Mouse (Mus musculus): ENCODE measurements at regions not wholly inside any gene's neighbourhood (a gene's known extent, or its start where the extent isn't known, plus 50 kb on each side); places are given as distances from the start of the nearest gene placed in this dataset.

DNA sequence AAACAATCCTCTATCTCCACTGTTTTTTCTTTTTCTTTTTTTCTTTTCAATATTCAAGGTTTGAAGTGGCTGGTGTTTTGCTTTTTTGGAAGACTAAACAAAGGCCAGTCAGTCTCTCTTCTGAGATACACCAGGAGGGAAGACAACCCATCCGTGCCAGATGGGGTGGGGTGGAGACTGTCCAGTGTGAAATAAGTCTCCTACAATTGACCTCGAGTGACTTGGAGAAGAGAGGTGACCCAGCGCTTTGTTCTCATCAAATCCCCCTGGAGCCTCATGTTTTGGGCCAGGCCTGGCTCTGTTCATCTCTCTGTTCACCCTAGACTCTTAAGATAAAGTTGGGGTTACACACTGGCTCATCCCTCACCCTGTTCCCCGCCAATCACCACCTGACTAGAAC is 169.2 kb upstream of the Tbca start:
- no peak for DNase-seq (ENCODE audit: low read depth, low spot score)

GRCm38 (mm10) chr13:94630055-94630454 is 158.7 kb upstream of the Tbca start:
- DNase-seq (ENCODE audit: low read depth, low spot score), result peak; percentile 46

- DNase-seq (ENCODE audit: low read depth, low spot score), result no peak
Measured at GRCm38 (mm10) chr13:94630685-94631084, 158.0 kb upstream of the Tbca start.

- no peak for DNase-seq (ENCODE audit: low read depth, low spot score)
Measured at GRCm38 (mm10) chr13:94632730-94633129, 156.0 kb upstream of the Tbca start.

DNA sequence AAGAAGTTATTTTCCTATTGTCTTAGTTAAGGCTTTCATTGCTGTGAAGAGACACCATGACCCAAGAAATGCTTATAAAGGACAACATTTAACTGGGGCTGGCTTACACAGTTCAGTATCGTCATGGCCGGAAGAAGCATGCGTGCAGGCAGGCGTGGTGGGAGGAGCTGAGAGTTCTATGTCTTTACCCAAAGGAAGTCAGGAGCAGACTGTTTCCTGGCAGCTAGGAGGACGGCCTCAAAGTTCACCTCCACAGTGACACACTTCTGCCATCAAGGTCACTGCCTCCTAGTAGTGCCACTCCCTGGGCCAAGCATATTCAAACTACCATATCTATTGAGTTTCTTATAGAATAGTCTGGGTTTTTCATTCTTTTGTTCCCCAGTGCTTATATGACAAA is 148.4 kb upstream of the Tbca start:
- no peak for DNase-seq (ENCODE audit: low read depth, low spot score)

GRCm38 (mm10) chr13:94645241-94646206 is 143.2 kb upstream of the Tbca start:
- DNase-seq (ENCODE audit: low read depth, low spot score), result no peak

DNA sequence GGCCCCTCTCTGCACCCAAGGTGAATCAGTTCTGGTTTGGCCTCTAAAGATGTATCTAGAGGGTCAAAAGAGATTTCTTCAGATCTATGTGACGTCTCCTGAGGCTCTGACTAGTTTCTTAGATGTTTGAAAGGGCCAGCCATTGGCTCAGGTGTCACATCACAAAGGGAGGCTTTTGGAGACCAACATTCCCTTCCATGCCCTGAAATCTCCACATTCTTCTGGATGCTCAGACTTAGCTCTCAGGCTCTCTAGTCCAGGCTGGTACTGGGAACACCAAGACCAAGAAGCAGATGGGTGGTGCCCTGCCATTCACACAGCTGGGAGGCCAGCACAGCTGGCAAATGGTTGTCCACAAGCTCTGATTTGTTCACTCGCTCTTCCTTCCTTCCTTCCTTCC is 142.4 kb upstream of the Tbca start:
- no peak for DNase-seq (ENCODE audit: low read depth, low spot score)

- DNase-seq (ENCODE audit: low read depth, low spot score), result no peak
Measured at GRCm38 (mm10) chr13:94646781-94647555, 141.7 kb upstream of the Tbca start.

DNA sequence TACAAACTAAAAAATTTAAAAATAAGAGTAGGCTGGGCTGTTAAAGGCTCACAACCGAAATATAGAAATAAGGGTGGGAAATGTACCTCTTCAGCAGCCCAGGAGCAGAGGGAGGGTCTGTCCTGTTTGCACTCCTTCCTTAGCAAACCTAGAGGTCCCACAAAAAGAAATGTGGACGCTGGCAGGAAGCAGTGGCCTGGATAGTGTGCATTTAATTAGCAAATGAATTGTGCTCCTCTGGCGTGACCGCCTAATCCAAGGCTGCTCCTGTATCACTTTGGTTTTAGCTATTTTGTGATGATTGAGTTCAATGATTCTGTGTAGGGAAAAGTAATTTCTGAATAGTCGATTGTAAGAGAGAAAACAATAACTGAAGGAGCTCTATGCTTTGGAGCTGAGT is 141.1 kb upstream of the Tbca start:
- no peak for DNase-seq (ENCODE audit: low read depth, low spot score)

DNA sequence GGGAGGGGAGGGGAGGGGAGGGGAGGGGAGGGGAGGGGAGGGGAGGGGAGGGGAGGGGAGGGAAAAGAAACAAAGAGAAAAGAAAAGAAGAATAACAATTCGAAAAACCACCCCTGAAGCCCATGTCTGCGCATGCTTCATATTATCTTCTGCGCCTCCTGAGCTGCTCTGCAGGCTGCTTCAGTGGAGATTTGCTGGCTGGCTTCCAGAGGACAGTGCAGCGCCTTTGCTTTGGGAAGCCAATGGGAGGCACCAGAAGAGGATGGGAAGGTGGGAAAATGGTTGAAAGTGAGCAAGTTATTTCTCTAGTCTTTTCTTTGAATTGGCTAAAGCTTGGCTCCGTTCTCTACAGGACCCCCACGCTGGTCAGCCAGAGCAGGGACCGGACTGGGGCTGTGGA is 137.8 kb upstream of the Tbca start:
- DNase-seq (ENCODE audit: low read depth, low spot score), result no peak

DNA sequence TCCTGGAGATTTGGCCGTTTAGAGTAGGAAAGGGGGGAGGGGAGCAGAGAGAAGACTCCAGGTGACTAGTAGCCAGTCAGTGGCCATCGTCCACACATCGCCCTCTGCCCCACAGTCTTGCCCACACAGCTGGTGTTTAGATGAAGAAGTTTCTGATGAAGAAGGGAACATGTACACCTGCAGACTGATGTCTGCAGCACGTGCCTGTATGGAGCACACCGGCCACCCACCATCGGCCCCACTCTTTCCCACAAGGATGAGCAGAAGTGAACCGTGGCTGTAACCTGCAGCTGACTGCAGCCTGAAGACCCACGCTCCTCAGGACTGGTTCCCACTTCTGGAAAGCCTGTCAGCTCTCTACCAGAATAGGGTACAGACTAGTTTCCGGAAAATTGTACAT is 121.1 kb upstream of the Tbca start:
- no peak for DNase-seq (ENCODE audit: low read depth, low spot score)

GRCm38 (mm10) chr13:94668276-94668675 is 120.4 kb upstream of the Tbca start:
- DNase-seq (ENCODE audit: low read depth, low spot score), result no peak

DNA sequence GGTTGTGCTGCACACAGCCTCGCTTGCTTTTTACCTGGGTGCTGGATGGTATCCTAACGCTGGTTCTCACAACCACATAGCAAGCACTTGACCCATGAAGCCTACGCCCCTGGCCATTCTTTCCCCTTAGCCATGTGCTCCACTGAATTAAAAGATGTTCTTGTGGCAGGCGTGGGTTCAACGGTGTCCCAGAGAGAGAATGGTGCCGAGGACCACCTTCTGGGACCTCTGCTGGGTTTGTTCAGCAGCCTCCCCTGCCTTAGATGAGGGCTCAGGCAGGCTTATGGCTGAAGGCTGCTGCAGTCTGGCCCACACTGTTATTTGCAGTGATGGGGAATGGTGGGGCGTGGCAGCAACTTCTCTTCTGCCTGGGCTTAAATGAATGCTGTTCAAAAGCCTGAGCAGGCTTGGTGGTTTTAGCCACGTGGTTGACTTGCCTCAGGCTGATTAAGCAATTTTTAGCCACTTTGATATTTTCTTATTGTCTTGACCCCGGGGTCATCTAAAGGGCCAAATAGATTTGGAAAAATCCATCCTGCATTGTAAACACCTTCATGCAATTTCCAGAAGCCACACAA is 119.5 kb upstream of the Tbca start:
- DNase-seq (ENCODE audit: low read depth, low spot score), result no peak

DNA sequence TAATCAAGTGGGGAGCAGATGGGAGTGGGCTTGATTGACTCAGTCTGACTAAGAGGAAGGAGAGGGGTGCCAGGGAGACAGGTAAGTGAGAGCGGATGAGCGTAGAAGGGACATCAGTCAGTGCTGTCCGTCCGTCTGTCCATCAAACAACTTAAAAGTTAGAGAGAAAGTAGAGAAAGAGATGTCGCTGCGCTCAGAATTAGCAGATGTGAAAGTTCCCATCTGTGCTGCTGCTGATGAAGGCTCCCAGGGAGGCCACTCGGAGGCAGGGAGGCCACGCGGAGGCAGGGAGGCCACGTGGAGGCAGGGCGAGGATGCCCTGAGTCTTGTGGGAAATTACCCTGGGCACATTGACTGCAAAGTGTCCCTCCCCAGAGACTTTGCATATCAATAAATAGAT is 118.4 kb upstream of the Tbca start:
- no peak for DNase-seq (ENCODE audit: low read depth, low spot score)

DNA sequence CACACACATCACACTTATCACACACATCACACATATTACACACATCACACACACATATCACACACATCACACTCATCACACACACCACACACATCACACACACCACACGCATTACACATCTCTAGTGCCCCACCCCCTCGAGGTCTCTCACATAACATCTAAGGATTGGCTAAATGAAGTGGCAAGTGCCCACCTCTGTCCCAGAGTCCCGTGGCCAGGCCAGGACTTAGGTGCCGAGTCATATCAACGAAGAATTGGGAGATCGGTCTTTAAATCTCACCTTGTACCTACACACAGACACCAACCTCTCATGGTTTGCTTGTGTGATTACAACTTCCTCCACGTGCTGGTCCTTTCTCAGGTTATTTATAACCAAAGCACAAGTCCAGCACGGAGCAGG is 117.7 kb upstream of the Tbca start:
- no peak for DNase-seq (ENCODE audit: low read depth, low spot score)

- DNase-seq (ENCODE audit: low read depth, low spot score), result no peak
Measured at GRCm38 (mm10) chr13:94680492-94681168, 108.1 kb upstream of the Tbca start.

DNA sequence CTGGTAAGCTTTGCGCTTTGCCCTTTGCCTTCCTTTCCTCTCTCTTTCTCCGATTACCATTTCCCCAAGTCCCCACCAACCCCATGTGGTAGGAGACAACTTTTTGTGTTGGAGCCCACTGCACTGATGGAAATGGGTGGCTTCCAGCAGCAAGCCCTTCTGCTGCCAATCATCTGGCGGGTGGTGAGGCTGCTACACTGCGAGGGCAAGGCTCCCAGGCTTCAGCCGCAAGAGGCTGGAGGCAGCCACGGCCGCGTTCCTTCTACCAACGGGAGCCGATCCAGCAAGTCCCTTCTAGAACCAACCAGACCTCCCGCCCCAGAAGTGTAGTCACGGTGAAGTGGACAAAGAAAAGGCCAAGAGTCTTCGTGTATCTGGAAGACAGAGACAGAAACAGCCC is 107.1 kb upstream of the Tbca start:
- no peak for DNase-seq (ENCODE audit: low read depth, low spot score)

- DNase-seq (ENCODE audit: low read depth, low spot score), result no peak
Measured at GRCm38 (mm10) chr13:94685191-94685590, 103.5 kb upstream of the Tbca start.

DNA sequence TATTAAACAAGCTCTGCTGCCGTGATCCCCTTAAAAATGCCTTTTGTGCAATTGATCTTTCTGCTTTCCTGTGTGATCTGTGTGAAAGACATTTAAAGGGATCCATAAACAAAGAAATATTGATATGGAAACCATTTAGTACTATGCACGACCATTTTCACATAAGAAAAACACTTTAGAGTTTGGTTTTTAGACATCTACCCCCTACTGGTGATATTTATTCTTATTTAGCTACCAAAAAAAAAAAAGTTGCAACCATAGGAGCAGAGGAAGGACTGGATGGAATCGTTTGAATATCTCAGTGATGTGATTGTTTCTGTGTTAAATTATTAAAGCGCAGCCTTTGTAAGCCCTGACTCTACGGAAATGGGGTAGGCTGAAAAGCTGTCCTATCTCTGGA is 101.4 kb upstream of the Tbca start:
- DNase-seq (ENCODE audit: low read depth, low spot score), result no peak

- DNase-seq (ENCODE audit: low read depth, low spot score), result no peak
Measured at GRCm38 (mm10) chr13:94706641-94707053, 82.1 kb upstream of the Tbca start.

- DNase-seq (ENCODE audit: low read depth, low spot score), result no peak
Measured at GRCm38 (mm10) chr13:94707371-94708280, 81.1 kb upstream of the Tbca start.
